Comparison of ENCODE assay signal across 20 mouse cellular contexts in genomic region chr7:128402577-128402976, GRCm38 (mm10). TPM values are rescaled to one million over a fixed set of nuclear protein-coding genes. Genes with fewer than 3 reads are reported as not detected.
DNase-seq lines count a peak whose midpoint lies in the region; ATAC-seq and TF ChIP-seq lines count a peak whose summit lies in the region.
"Had no signal": no experiment of that assay in that cellular context is flagged by ENCODE, and none has a peak within 500 bp of the region (broad histone marks: within the 10 kb centered on the region; RNA-seq: fewer than 3 reads in every experiment).

No protein-coding gene starts in this region.

- H3K9me3 ChIP-seq in liver, postnatal 0 days (ENCODE audit: low read length) = 0 out of 2 replicates have a peak, but pooled peaks cover 2% of the 10 kb centered on the region
- H3K9me3 ChIP-seq in liver, embryonic 12.5 days (replicated peaks) = peaks cover 12% of the 10 kb centered on the region; the same call in 1 of the 2 replicates
- no peaks in the 10 kb centered on the region for H3K9me3 ChIP-seq in liver, embryonic 16.5 days (replicated peaks; ENCODE audit: control insufficient read depth, low read length)
- H3K9me3 ChIP-seq: embryonic facial prominence, embryonic 12.5 days; forebrain, embryonic 13.5 days; heart, embryonic 15.5 days; hindbrain, embryonic 10.5 days; intestine, embryonic 15.5 days had no signal

- H3K9ac ChIP-seq in liver, postnatal 0 days (replicated peaks) = no peak overlapping the region
- peak overlapping the region; percentile 22; the same call in 1 of the 2 replicates for H3K9ac ChIP-seq in liver, embryonic 12.5 days
- H3K9ac ChIP-seq in liver, embryonic 16.5 days (ENCODE audit: low read depth, low read length) = no peak overlapping the region
- H3K9ac ChIP-seq: embryonic facial prominence, embryonic 12.5 days; forebrain, embryonic 13.5 days; forebrain, postnatal 0 days; heart, embryonic 15.5 days; hindbrain, embryonic 14.5 days; intestine, embryonic 15.5 days had no signal

- peak; percentile 18 to 34 for DNase-seq in adrenal gland, postnatal 36 days
- no peak for DNase-seq in adrenal gland, adult 8-10 months
- DNase-seq in liver = peak; percentile 32
- DNase-seq in liver, postnatal 0 days = no peak
- DNase-seq in right cerebral cortex, postnatal 4 days = no peak
- DNase-seq: cerebellum, adult 11-12 months; cerebellum, adult 9-10 months; cerebellum, postnatal 25 days; forebrain, postnatal 0 days; gastrocnemius, adult 2 months; gastrocnemius, postnatal 25 days; heart, postnatal 14 days had no signal

- TF ChIP-seq EP300 in liver, postnatal 0 days (IDR thresholded peaks at IDR 0.05; ENCODE audit: low read depth) = no peak

- ATAC-seq in liver, postnatal 0 days = no peak
- peak; percentile 53 for ATAC-seq in liver, embryonic 12.5 days
- peak; percentile 47; the same call in 1 of the 2 replicates for ATAC-seq in liver, embryonic 16.5 days (ENCODE audit: low read depth)
- ATAC-seq: forebrain, embryonic 13.5 days; forebrain, postnatal 0 days; intestine, embryonic 15.5 days had no signal

- no peak for TF ChIP-seq CTCF in liver, postnatal 0 days (IDR thresholded peaks at IDR 0.05; ENCODE audit: low read depth)

- H3K27ac ChIP-seq in liver, postnatal 0 days (ENCODE audit: low read depth) = no peak overlapping the region
- peak overlapping the region; percentile 78 for H3K27ac ChIP-seq in liver, embryonic 12.5 days
- H3K27ac ChIP-seq in liver, embryonic 16.5 days (ENCODE audit: low read length) = no peak overlapping the region
- H3K27ac ChIP-seq: embryonic facial prominence, embryonic 12.5 days; forebrain, embryonic 13.5 days; gastrocnemius, adult 2 months; heart, embryonic 15.5 days; hindbrain, embryonic 10.5 days; hindbrain, embryonic 14.5 days; intestine, embryonic 15.5 days had no signal

- H3K36me3 ChIP-seq in liver, postnatal 0 days (replicated peaks; ENCODE audit: insufficient read depth, low read length) = peaks cover 5% of the 10 kb centered on the region; the same call in 1 of the 2 replicates
- peaks cover 40% of the 10 kb centered on the region for H3K36me3 ChIP-seq in liver, embryonic 12.5 days
- H3K36me3 ChIP-seq in liver, embryonic 16.5 days (ENCODE audit: control insufficient read depth, insufficient read depth) = peaks cover 8% of the 10 kb centered on the region; the same call in 1 of the 2 replicates
- H3K36me3 ChIP-seq: embryonic facial prominence, embryonic 12.5 days; heart, embryonic 15.5 days; hindbrain, embryonic 10.5 days; intestine, embryonic 15.5 days had no signal

- no peak overlapping the region for H3K4me2 ChIP-seq in liver, postnatal 0 days (ENCODE audit: low read depth, low read length)
- peak overlapping the region; percentile 33 for H3K4me2 ChIP-seq in liver, embryonic 12.5 days
- H3K4me2 ChIP-seq in liver, embryonic 16.5 days (ENCODE audit: low read depth, low read length) = no peak overlapping the region
- H3K4me2 ChIP-seq: embryonic facial prominence, embryonic 12.5 days; forebrain, embryonic 13.5 days; heart, embryonic 15.5 days; hindbrain, embryonic 14.5 days; intestine, embryonic 15.5 days had no signal

- no peak overlapping the region for H3K4me3 ChIP-seq in liver, postnatal 0 days (ENCODE audit: low read depth, low read length)
- no peak overlapping the region for H3K4me3 ChIP-seq in liver, embryonic 12.5 days
- no peak overlapping the region for H3K4me3 ChIP-seq in liver, embryonic 16.5 days (ENCODE audit: low read depth, low read length)
- H3K4me3 ChIP-seq: embryonic facial prominence, embryonic 12.5 days; forebrain, embryonic 13.5 days; gastrocnemius, adult 2 months; heart, embryonic 15.5 days; hindbrain, embryonic 10.5 days; intestine, embryonic 15.5 days had no signal

- peaks cover 16% of the 10 kb centered on the region for H3K4me1 ChIP-seq in liver, postnatal 0 days (ENCODE audit: insufficient read depth)
- H3K4me1 ChIP-seq in liver, embryonic 12.5 days = peaks cover 85% of the 10 kb centered on the region
- peaks cover 29% of the 10 kb centered on the region for H3K4me1 ChIP-seq in liver, embryonic 16.5 days (ENCODE audit: control insufficient read depth, low read depth, low read length)
- H3K4me1 ChIP-seq: embryonic facial prominence, embryonic 12.5 days; forebrain, embryonic 13.5 days; heart, embryonic 15.5 days; hindbrain, embryonic 10.5 days had no signal

- WGBS in liver, postnatal 0 days (ENCODE audit: insufficient replicate concordance) = 75% methylated on average over 8 of the region's 8 CpGs
- 49% methylated on average over 8 of the region's 8 CpGs for WGBS in liver, embryonic 12.5 days (ENCODE audit: insufficient replicate concordance)
- WGBS in liver, embryonic 16.5 days (ENCODE audit: insufficient replicate concordance) = 61% methylated on average over 8 of the region's 8 CpGs

- no peaks in the 10 kb centered on the region for H3K27me3 ChIP-seq in liver, postnatal 0 days (ENCODE audit: insufficient read depth, low read length)
- no peaks in the 10 kb centered on the region for H3K27me3 ChIP-seq in liver, embryonic 12.5 days (replicated peaks)
- H3K27me3 ChIP-seq in liver, embryonic 16.5 days (ENCODE audit: control insufficient read depth, insufficient read depth, low read depth, low read length) = no peaks in the 10 kb centered on the region
- H3K27me3 ChIP-seq: embryonic facial prominence, embryonic 12.5 days; forebrain, embryonic 13.5 days; heart, embryonic 15.5 days; intestine, embryonic 15.5 days had no signal

RNA-seq across cellular contexts. Expression of gene Rgs10, which starts 16.0 kb away (rescaled TPM):
- 10 to 100 TPM; 10.6 to 19.7 TPM for total RNA-seq in adrenal gland, postnatal 36 days (2021)
- 10 to 100 TPM; 10.8 to 15.5 (median 12.3) TPM for total RNA-seq in adrenal gland, adult 8-10 months (2022)
- polyA plus RNA-seq in liver, postnatal 0 days (2015; fragmentation: Nextera tagmentation; extraction: Ambion mirVana) = 31.7 and 32.3 TPM in 2 replicates
- 57.7 and 58.1 TPM in 2 replicates for polyA plus RNA-seq in liver, embryonic 12.5 days (2016; fragmentation: Nextera tagmentation; extraction: Ambion mirVana)
- 27.6 and 29.6 TPM in 2 replicates for polyA plus RNA-seq in liver, embryonic 16.5 days (2015; fragmentation: Nextera tagmentation; extraction: Ambion mirVana)

RNA-seq across cellular contexts. Expression of gene Tial1, which starts 58.9 kb away (rescaled TPM):
- total RNA-seq in adrenal gland, postnatal 36 days (2021) = 10 to 100 TPM; 74.4 to 90.2 TPM
- total RNA-seq in adrenal gland, adult 8-10 months (2022) = 100 to 1,000 TPM in 2 of 4 experiments, 10 to 100 TPM in 2; 95.2 to 109 (median 102) TPM
- 10.2 and 11.5 TPM in 2 replicates for polyA plus RNA-seq in liver, postnatal 0 days (2015; fragmentation: Nextera tagmentation; extraction: Ambion mirVana)
- 17.9 and 18.2 TPM in 2 replicates for polyA plus RNA-seq in liver, embryonic 12.5 days (2016; fragmentation: Nextera tagmentation; extraction: Ambion mirVana)
- 8.5 and 9.9 TPM in 2 replicates for polyA plus RNA-seq in liver, embryonic 16.5 days (2015; fragmentation: Nextera tagmentation; extraction: Ambion mirVana)

Comparison
In these comparisons a context has a peak if more than half of its experiments do, and no peak if none do; other contexts are left out.
1. DNase-seq: peak in adrenal gland, postnatal 36 days (2 of 2) and liver (single experiment); none in adrenal gland, adult 8-10 months (single experiment), liver, postnatal 0 days (single experiment) and right cerebral cortex, postnatal 4 days (single experiment).